9 mouse cellular contexts compared by ENCODE assay signal in genomic region chr17:58959905-58960304, GRCm38 (mm10). TPM values are rescaled to one million over a fixed set of nuclear protein-coding genes. Genes with fewer than 3 reads are reported as not detected.
DNase-seq lines count a peak whose midpoint lies in the region; ATAC-seq lines count a peak whose summit lies in the region.
"Had no signal": no experiment of that assay in that cellular context is flagged by ENCODE, and none has a peak within 500 bp of the region (broad histone marks: within the 10 kb centered on the region; RNA-seq: fewer than 3 reads in every experiment).

No protein-coding gene starts in this region.

- DNase-seq in cerebellum, postnatal 10 days = peak; percentile 24 to 30
- peak; percentile 26 for DNase-seq in neural tube, embryonic 10.5 days (ENCODE audit: extremely low spot score, low spot score)
- peak; percentile 41 for DNase-seq in c-Kit-positive CD71-negative TER-119-negative erythroid progenitor cells, embryonic 14.5 days (ENCODE audit: low read depth)
- DNase-seq in liver, embryonic 13.5 days = peak; percentile 32

- no peak for ATAC-seq in cerebellum, adult (ENCODE audit: insufficient number of reproducible peaks, low FRiP score, low TSS enrichment)
- ATAC-seq in neural tube, embryonic 15.5 days (ENCODE audit: low FRiP score) = no peak
- ATAC-seq in kidney, embryonic 14.5 days (ENCODE audit: low FRiP score, low TSS enrichment) = 0 out of 2 replicates have a peak, but pooled peaks have one; percentile 20
- peak; percentile 70 for ATAC-seq in liver, embryonic 13.5 days (ENCODE audit: low read depth)
- no peak for ATAC-seq in CD4-positive, CD25-positive, alpha-beta regulatory T cell, adult 4 months

- no peak overlapping the region for H3K27ac ChIP-seq in neural tube, embryonic 15.5 days (replicated peaks)
- no peak overlapping the region for H3K27ac ChIP-seq in kidney, embryonic 14.5 days (ENCODE audit: low read depth, low read length)
- H3K27ac ChIP-seq in liver, embryonic 13.5 days = no peak overlapping the region

- H3K4me3 ChIP-seq in neural tube, embryonic 15.5 days (replicated peaks) = no peak overlapping the region
- H3K4me3 ChIP-seq in kidney, embryonic 14.5 days (ENCODE audit: low read length) = no peak overlapping the region
- no peak overlapping the region for H3K4me3 ChIP-seq in liver, embryonic 13.5 days (replicated peaks)

- no peaks in the 10 kb centered on the region for H3K4me1 ChIP-seq in neural tube, embryonic 15.5 days
- H3K4me1 ChIP-seq in kidney, embryonic 14.5 days (ENCODE audit: control insufficient read depth, insufficient read depth, low read length) = no peaks in the 10 kb centered on the region
- no peaks in the 10 kb centered on the region for H3K4me1 ChIP-seq in liver, embryonic 13.5 days (replicated peaks)

- H3K36me3 ChIP-seq in neural tube, embryonic 15.5 days = no peaks in the 10 kb centered on the region
- H3K36me3 ChIP-seq in kidney, embryonic 14.5 days (ENCODE audit: control insufficient read depth, insufficient read depth, low read length) = no peaks in the 10 kb centered on the region
- H3K36me3 ChIP-seq in liver, embryonic 13.5 days = no peaks in the 10 kb centered on the region

- 37% methylated on average over 3 of the region's 3 CpGs for WGBS in neural tube, embryonic 15.5 days
- WGBS in kidney, embryonic 14.5 days = 39% methylated on average over 3 of the region's 3 CpGs
- WGBS in liver, embryonic 13.5 days (ENCODE audit: insufficient replicate concordance) = 15% methylated on average over 3 of the region's 3 CpGs

- no peaks in the 10 kb centered on the region for H3K9me3 ChIP-seq in neural tube, embryonic 15.5 days (replicated peaks)
- H3K9me3 ChIP-seq in kidney, embryonic 14.5 days (ENCODE audit: control insufficient read depth, low read length) = no peaks in the 10 kb centered on the region
- no peaks in the 10 kb centered on the region for H3K9me3 ChIP-seq in liver, embryonic 13.5 days (replicated peaks)

- H3K27me3 ChIP-seq in neural tube, embryonic 15.5 days (replicated peaks) = no peaks in the 10 kb centered on the region
- H3K27me3 ChIP-seq in kidney, embryonic 14.5 days (ENCODE audit: control insufficient read depth, insufficient read depth, low read length) = no peaks in the 10 kb centered on the region
- no peaks in the 10 kb centered on the region for H3K27me3 ChIP-seq in liver, embryonic 13.5 days

- no peak overlapping the region for H3K9ac ChIP-seq in neural tube, embryonic 15.5 days (replicated peaks)
- no peak overlapping the region for H3K9ac ChIP-seq in kidney, embryonic 14.5 days (ENCODE audit: low read depth, low read length)
- H3K9ac ChIP-seq in liver, embryonic 13.5 days = no peak overlapping the region

- no peak overlapping the region for H3K4me2 ChIP-seq in neural tube, embryonic 15.5 days
- H3K4me2 ChIP-seq in kidney, embryonic 14.5 days (replicated peaks; ENCODE audit: low read depth, low read length) = no peak overlapping the region
- no peak overlapping the region for H3K4me2 ChIP-seq in liver, embryonic 13.5 days

RNA-seq across cellular contexts. Expression of gene Pdzph1, which starts 31.3 kb away (rescaled TPM):
- 0.27 and 0.84 TPM in 2 replicates for polyA plus RNA-seq in neural tube, embryonic 15.5 days (2015; fragmentation: Nextera tagmentation; extraction: Ambion mirVana)
- polyA plus RNA-seq in kidney, embryonic 14.5 days (2014; fragmentation: Nextera tagmentation; extraction: Ambion mirVana) = 0.23 and 0.31 TPM in 2 replicates
- 0.28 and 0.59 TPM in 2 replicates for polyA plus RNA-seq in liver, embryonic 13.5 days (2015; fragmentation: Nextera tagmentation; extraction: Ambion mirVana)
- not detected for polyA plus RNA-seq in CD4-positive, CD25-positive, alpha-beta regulatory T cell, adult 4 months (2017; shearing (Covaris generic))
- polyA plus RNA-seq: heart, embryonic 14.5 days had no signal

RNA-seq across cellular contexts. Expression of gene Nudt12, which starts 53.3 kb away (rescaled TPM):
- polyA plus RNA-seq in neural tube, embryonic 15.5 days (2015; fragmentation: Nextera tagmentation; extraction: Ambion mirVana) = 5.3 and 6.3 TPM in 2 replicates
- polyA plus RNA-seq in kidney, embryonic 14.5 days (2014; fragmentation: Nextera tagmentation; extraction: Ambion mirVana) = 6.5 and 10.2 TPM in 2 replicates
- polyA plus RNA-seq in liver, embryonic 13.5 days (2015; fragmentation: Nextera tagmentation; extraction: Ambion mirVana) = 4.0 and 6.0 TPM in 2 replicates
- polyA plus RNA-seq in CD4-positive, CD25-positive, alpha-beta regulatory T cell, adult 4 months (2017; shearing (Covaris generic)) = under 1 TPM in 1 of 2 experiments, not detected in 1; 0.63 TPM

Comparison
In these comparisons a context has a peak if more than half of its experiments do, and no peak if none do; other contexts are left out.
1. ATAC-seq: peak in kidney, embryonic 14.5 days (single experiment) and liver, embryonic 13.5 days (single experiment); none in cerebellum, adult (single experiment), neural tube, embryonic 15.5 days (single experiment) and CD4-positive, CD25-positive, alpha-beta regulatory T cell, adult 4 months (single experiment).
2. Peak in every context shown above with its lines, with median percentiles within 50 percentile points of each other: DNase-seq.